Mouse (Mus musculus) CH12.LX (cell line): ENCODE measurements around the gene Pla1a. TPM values are rescaled to one million over a fixed set of nuclear protein-coding genes. Genes with fewer than 3 reads are reported as not detected.

Experiments used
- DNase-seq: peaks from one replicate; pipeline ENCODE4 v3.0.0-alpha.2; 2013; ENCODE audit errors: extremely low read depth
- H3K27ac ChIP-seq: 2 replicates; pipeline ENCODE4 v1.5.1; 2012; ENCODE audit warnings: low read depth, mild to moderate bottlenecking, control low read depth, moderate library complexity; ENCODE audit not compliant: insufficient read depth
- H3K27me3 ChIP-seq: replicated peaks from 2 replicates; pipeline ENCODE3; 2012; ENCODE audit warnings: inconsistent platforms
- H3K36me3 ChIP-seq, 2 experiments: replicated peaks in 1 of 2; 2 replicates each; pipeline versions ENCODE3 to v1.6.1; 2012; ENCODE audit warnings: inconsistent platforms in 1 of 2, low read length in 1 of 2, mild to moderate bottlenecking in 1 of 2, mixed read lengths in 1 of 2, moderate library complexity in 1 of 2; ENCODE audit not compliant: control insufficient read depth in 1 of 2, insufficient read depth in 1 of 2
- H3K4me1 ChIP-seq, 2 experiments: 2 replicates each; pipeline ENCODE4 v1.6.1; 2012; ENCODE audit warnings: inconsistent platforms in 1 of 2, moderate library complexity in 1 of 2; ENCODE audit not compliant: insufficient read depth in 2 of 2, control insufficient read depth in 1 of 2
- H3K4me2 ChIP-seq: 2 replicates; pipeline ENCODE4 v1.6.1; 2012; ENCODE audit warnings: low read depth, mild to moderate bottlenecking, control low read depth; ENCODE audit not compliant: poor library complexity, insufficient read depth, severe bottlenecking
- H3K4me3 ChIP-seq, 3 experiments: fragments of 150-350 bp in 1 of 3; sonication (generic) in 1 of 3; replicated peaks in 1 of 3; 2 replicates each; pipeline versions ENCODE3 to v1.5.1; 2011 to 2012; ENCODE audit warnings: low read depth in 2 of 3, low read length in 2 of 3, mild to moderate bottlenecking in 2 of 3, moderate library complexity in 2 of 3, control low read depth in 1 of 3, improper control_type of control experiment in 1 of 3, inconsistent platforms in 1 of 3, mixed read lengths in 1 of 3; ENCODE audit not compliant: poor library complexity in 1 of 3
- H3K79me2 ChIP-seq: replicated peaks from 2 replicates; pipeline ENCODE4 v1.6.1; 2012; ENCODE audit warnings: mild to moderate bottlenecking, moderate library complexity; ENCODE audit not compliant: control insufficient read depth, poor library complexity, insufficient read depth, severe bottlenecking; ENCODE audit errors: extremely low read depth
- H3K9ac ChIP-seq: 2 replicates; pipeline ENCODE4 v1.6.1; 2012; ENCODE audit warnings: low read depth, mild to moderate bottlenecking, control low read depth, moderate library complexity; ENCODE audit not compliant: insufficient read depth
- H3K9me3 ChIP-seq: replicated peaks from 2 replicates; pipeline ENCODE3; 2012; ENCODE audit warnings: low read length, inconsistent platforms, mixed read lengths
- CTCF ChIP-seq, 2 experiments: IDR thresholded peaks in 1 of 2; conservative IDR thresholded peaks in 1 of 2; 2 replicates each; pipeline ENCODE4 v1.5.1; 2011 to 2012; ENCODE audit warnings: low read depth in 2 of 2, low read length in 2 of 2, improper control_type of control experiment in 1 of 2, inconsistent platforms in 1 of 2, mild to moderate bottlenecking in 1 of 2, moderate library complexity in 1 of 2
- EP300 ChIP-seq: IDR thresholded peaks from 2 replicates; pipeline ENCODE4 v1.6.1; 2011; ENCODE audit warnings: low read length, improper control_type of control experiment
- ETS1 ChIP-seq: conservative IDR thresholded peaks from 2 replicates; pipeline ENCODE4 v1.6.1; 2012; ENCODE audit warnings: low read depth, mild to moderate bottlenecking, inconsistent platforms, low read length, improper control_type of control experiment, moderate library complexity
- GABPA ChIP-seq: IDR thresholded peaks from 2 replicates; pipeline ENCODE4 v1.6.1; 2012; ENCODE audit warnings: low read depth, low read length, improper control_type of control experiment, inconsistent platforms; ENCODE audit not compliant: insufficient replicate concordance
- HCFC1 ChIP-seq: IDR thresholded peaks from 2 replicates; pipeline ENCODE4 v1.6.1; 2012; ENCODE audit warnings: low read depth, mild to moderate bottlenecking, inconsistent platforms, low read length, improper control_type of control experiment
- IRF4 ChIP-seq: IDR thresholded peaks from 2 replicates; pipeline ENCODE4 v1.6.1; 2014; ENCODE audit warnings: low read depth, mild to moderate bottlenecking, inconsistent platforms, low read length, improper control_type of control experiment
- JUN ChIP-seq: IDR thresholded peaks from 2 replicates; pipeline ENCODE4 v1.6.1; 2011; ENCODE audit warnings: low read depth, mild to moderate bottlenecking, low read length, improper control_type of control experiment, moderate library complexity; ENCODE audit not compliant: insufficient read depth
- KAT2A ChIP-seq: IDR thresholded peaks from 2 replicates; pipeline ENCODE4 v1.6.1; 2012; ENCODE audit warnings: low read length, improper control_type of control experiment, inconsistent platforms; ENCODE audit not compliant: insufficient replicate concordance
- MAFK ChIP-seq: IDR thresholded peaks from 2 replicates; pipeline ENCODE4 v1.6.1; 2011; ENCODE audit warnings: low read length, improper control_type of control experiment; ENCODE audit not compliant: insufficient replicate concordance
- MAX ChIP-seq: IDR thresholded peaks from 2 replicates; pipeline ENCODE4 v1.6.1; 2011; ENCODE audit warnings: low read length, improper control_type of control experiment
- MAZ ChIP-seq: IDR thresholded peaks from 2 replicates; pipeline ENCODE4 v1.6.1; 2012; ENCODE audit warnings: low read depth, mild to moderate bottlenecking, inconsistent platforms, low read length, improper control_type of control experiment, moderate library complexity
- MYC ChIP-seq: IDR thresholded peaks from 2 replicates; pipeline ENCODE4 v1.6.1; 2011; ENCODE audit warnings: low read depth, mild to moderate bottlenecking, improper control_type of control experiment, low read length
- NELFE ChIP-seq: IDR thresholded peaks from 2 replicates; pipeline ENCODE4 v1.6.1; 2011; ENCODE audit warnings: low read depth, low read length, improper control_type of control experiment
- NRF1 ChIP-seq: IDR thresholded peaks from 2 replicates; pipeline ENCODE4 v1.6.1; 2014; ENCODE audit warnings: low read depth, mild to moderate bottlenecking, inconsistent platforms, low read length, improper control_type of control experiment, moderate library complexity
- PAX5 ChIP-seq: IDR thresholded peaks from 2 replicates; pipeline ENCODE4 v1.6.1; 2012; ENCODE audit warnings: low read length, inconsistent platforms, mixed read lengths
- POLR2A ChIP-seq: IDR thresholded peaks from 2 replicates; pipeline ENCODE4 v1.6.1; 2011; ENCODE audit warnings: low read depth, mild to moderate bottlenecking, improper control_type of control experiment, low read length
- POLR2AphosphoS2 ChIP-seq: IDR thresholded peaks from 2 replicates; pipeline ENCODE4 v1.6.1; 2011; ENCODE audit warnings: low read depth, low read length, improper control_type of control experiment
- RAD21 ChIP-seq: IDR thresholded peaks from 2 replicates; pipeline ENCODE4 v1.6.1; 2011; ENCODE audit warnings: low read depth, mild to moderate bottlenecking, low read length, improper control_type of control experiment, moderate library complexity
- SIN3A ChIP-seq: IDR thresholded peaks from 2 replicates; pipeline ENCODE4 v1.6.1; 2012; ENCODE audit warnings: low read length, improper control_type of control experiment, inconsistent platforms
- SMC3 ChIP-seq: IDR thresholded peaks from 2 replicates; pipeline ENCODE4 v1.6.1; 2011; ENCODE audit warnings: low read depth, low read length, improper control_type of control experiment
- UBTF ChIP-seq: IDR thresholded peaks from 2 replicates; pipeline ENCODE4 v1.6.1; 2012; ENCODE audit warnings: low read depth, mild to moderate bottlenecking, inconsistent platforms, low read length, improper control_type of control experiment, moderate library complexity
- dilution Hi-C: fragments of 300-500 bp; cut with MboI; formaldehyde crosslinking; loops from 2 replicates; pipeline ENCODE4 v1.14.3; 2020; ENCODE audit warnings: low sequenced_read_pairs; ENCODE audit not compliant: extremely low pct_unique_long_range_greater_than_20kb, extremely low pct_ligation_motif_present
- in situ Hi-C: fragments of 300-500 bp; cut with MboI; formaldehyde crosslinking; loops from 3 replicates; pipeline ENCODE4 v1.14.3; 2019; ENCODE audit warnings: low sequenced_read_pairs, low pct_ligation_motif_present, low pct_unique_long_range_greater_than_20kb, mixed read lengths
- polyA plus RNA-seq: library from polyadenylated mRNA; unstranded; fragments of >175 nt; gene quantifications from 2 replicates; pipeline ENCODE4 v1.2.1, GENCODE M21; 2012; ENCODE audit warnings: low read depth; ENCODE audit not compliant: insufficient read length
- total RNA-seq, 2 experiments: library from RNA; depleted of rRNA; stranded (reverse); fragments of 300-350 nt in 1 of 2; fragments of >200 nt in 1 of 2; gene quantifications; 2 replicates each; pipeline ENCODE4 v1.2.3; 2012 to 2014

Pla1a gene
- total and polyA plus RNA-seq, 3 experiments: 9.3 to 27.9 (median 14.3) TPM

DNA sequence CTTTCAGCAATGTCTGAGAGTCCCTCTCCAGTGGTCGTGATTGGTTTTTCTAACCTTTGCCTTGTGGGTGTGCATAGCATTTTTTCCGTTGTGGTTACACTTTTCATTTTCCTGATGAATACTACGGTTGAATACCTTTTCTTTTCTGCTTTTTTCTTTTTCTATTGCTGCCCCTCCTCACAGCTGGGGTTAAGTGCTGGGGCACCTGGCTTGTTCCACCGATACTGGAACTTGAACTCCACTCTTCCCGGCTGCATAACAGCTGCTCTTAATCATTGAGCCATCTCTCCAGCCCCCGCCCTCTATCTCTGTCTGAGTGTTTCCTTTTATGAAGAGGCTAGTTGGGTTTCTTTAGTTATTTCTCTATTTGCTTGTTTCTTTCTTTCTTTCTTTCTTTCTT, 53.9 kb downstream of the Pla1a start (continued):
- peak; percentile 21 for TF ChIP-seq RAD21
- TF ChIP-seq IRF4: peak; percentile 93
- TF ChIP-seq MYC: peak; percentile 81
- TF ChIP-seq EP300: peak; percentile 98
- no peak for TF ChIP-seq KAT2A
- peak; percentile 98 for TF ChIP-seq ETS1
- TF ChIP-seq NELFE: no peak
- TF ChIP-seq GABPA: no peak
- peak; percentile 95 for TF ChIP-seq MAFK
- no peak for TF ChIP-seq POLR2AphosphoS2
- TF ChIP-seq JUN: peak; percentile 80
- TF ChIP-seq CTCF (conservative IDR thresholded peaks at IDR 0.05 in 1 of 2, IDR thresholded peaks at IDR 0.05 in 1 of 2; ENCODE audit: low read depth in 2 of 2, low read length in 2 of 2): no peak
- TF ChIP-seq POLR2A: no peak; the same call in 1 of the 2 replicates
- TF ChIP-seq PAX5: no peak
- TF ChIP-seq MAZ: peak; percentile 98
- TF ChIP-seq UBTF: no peak
- TF ChIP-seq NRF1: no peak
- TF ChIP-seq, all 38 proteins: peak for 19

DNA sequence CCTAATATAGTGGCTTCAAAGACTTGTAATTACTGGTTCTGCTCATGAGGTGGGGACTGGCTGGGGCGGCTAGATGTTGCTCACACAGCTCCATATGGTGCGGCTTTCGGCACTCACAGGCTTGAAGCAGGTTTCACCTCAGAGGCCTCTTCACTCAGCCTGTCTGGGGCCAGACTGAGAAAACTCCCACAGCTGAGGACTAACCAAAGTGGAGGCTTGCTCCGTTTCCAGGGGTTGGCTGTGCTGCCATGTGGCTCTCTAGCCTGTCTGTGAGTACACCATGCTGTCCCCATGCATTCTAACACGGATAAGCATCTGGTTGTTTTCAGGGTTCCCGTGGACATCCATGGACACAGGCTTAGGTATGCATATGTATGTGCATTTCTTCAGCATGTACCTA, 54.4 kb downstream of the Pla1a start:
- Histone ChIP-seq H3K36me3 (no peaks in the 10 kb centered on the region), H3K9me3 (no peaks in the 10 kb centered on the region)
- in situ Hi-C loops: no loop called here

More for the DNA sequence above, 54.4 kb downstream of the Pla1a start:
- peak; percentile 75 for DNase-seq
- dilution Hi-C loops: no loop called here
- Histone ChIP-seq H3K4me1 (peaks cover 47 to 67% of the 10 kb centered on the region in 2 experiments), H3K79me2 (no peaks in the 10 kb centered on the region), H3K4me3 (peak overlapping the region in 1 of 3 experiments; percentile 24)
- peak; percentile 88 for TF ChIP-seq MAX
- TF ChIP-seq IRF4: no peak; the same call in 1 of the 2 replicates
- peak; percentile 72; the same call in 1 of the 2 replicates for TF ChIP-seq MYC
- no peak for TF ChIP-seq HCFC1
- TF ChIP-seq NELFE: 0 out of 2 replicates have a peak, but pooled peaks have one; percentile 21
- peak; percentile 52 for TF ChIP-seq POLR2A
- peak; percentile 35 for TF ChIP-seq SMC3
- TF ChIP-seq UBTF: 0 out of 2 replicates have a peak, but pooled peaks have one; percentile 64
- TF ChIP-seq SIN3A: no peak
- TF ChIP-seq, all 38 proteins: peak for 6
- peak overlapping the region; percentile 77 for H3K9ac ChIP-seq
- H3K4me2 ChIP-seq: peak overlapping the region; percentile 84
- peaks cover 2% of the 10 kb centered on the region for H3K27me3 ChIP-seq
- peak overlapping the region; percentile 97 for H3K27ac ChIP-seq
